Mouse (Mus musculus) adrenal gland, postnatal 10 days (tissue): ENCODE measurements at regions not wholly inside any gene's neighbourhood (a gene's known extent, or its start where the extent isn't known, plus 50 kb on each side); places are given as distances from the start of the nearest gene placed in this dataset.

Source experiments
- DNase-seq: peaks from one replicate; pipeline ENCODE4 v3.0.0; 2021; ENCODE audit warnings: mixed read lengths

DNA sequence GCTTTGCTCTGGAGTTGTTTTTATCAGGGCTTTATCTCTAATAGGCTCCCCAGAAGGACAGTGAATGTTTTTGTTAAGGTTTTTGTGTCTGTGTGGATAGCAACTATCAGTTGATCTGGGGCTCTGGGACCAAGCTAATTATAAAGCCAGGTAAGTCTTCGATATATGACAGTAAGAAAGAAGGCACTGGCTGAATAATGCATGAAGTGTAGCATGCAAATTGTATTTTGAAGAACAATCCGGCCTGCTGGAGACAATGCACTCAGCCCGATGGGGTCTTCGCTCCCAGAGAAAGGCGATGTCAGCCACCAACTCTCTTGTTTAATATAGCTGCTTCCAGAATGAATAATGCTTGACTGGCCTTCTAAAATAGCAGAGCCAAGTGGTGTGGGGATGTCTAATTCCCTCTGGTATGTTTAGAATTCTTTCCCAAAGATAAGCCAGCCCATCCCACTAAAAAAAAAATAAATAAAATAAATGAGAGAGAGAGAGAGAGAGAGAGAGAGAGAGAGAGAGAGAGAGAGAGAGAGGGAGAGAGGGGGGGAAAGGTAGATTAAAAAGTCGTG lies 68.6 kb downstream of the Dad1 start:
- no peak for DNase-seq

DNA sequence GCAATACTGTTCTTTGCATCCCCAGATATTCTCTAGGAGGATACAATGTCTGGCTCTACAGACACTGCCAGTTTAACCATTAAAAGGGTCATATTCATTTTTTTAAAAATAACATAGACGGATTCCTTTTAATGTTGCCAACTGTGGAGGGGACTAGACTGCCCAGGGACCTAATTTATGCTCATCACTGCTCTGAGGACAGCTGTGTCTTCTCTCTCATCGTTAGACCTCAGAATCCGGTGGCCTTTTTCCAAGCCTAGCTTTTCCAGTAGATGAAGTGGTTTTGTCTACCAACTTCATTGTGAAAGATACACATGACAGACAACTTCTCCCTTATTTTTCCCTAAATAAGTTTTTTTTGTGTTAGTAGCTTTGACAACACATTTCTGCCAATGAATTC lies 70.0 kb downstream of the Dad1 start:
- no peak for DNase-seq

DNA sequence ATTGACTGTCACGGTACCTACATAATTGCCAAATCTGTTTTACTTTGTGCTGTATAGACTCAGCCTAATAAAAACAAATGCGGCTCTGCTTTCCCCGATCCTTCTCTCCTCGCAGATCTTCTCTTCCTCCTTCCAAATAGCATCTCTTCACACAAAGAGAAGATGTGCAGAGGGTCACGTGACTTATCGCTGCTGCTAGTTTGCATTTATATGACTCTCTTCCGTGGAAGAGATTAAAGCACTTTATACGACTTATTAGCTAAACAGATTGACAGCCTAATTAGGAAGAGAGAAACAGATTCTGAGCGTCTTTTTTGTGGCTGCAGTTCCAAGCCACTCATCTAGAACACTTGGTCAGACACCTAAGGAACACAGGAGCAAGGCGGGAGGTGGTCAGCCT lies 71.1 kb downstream of the Dad1 start:
- no peak for DNase-seq

DNA sequence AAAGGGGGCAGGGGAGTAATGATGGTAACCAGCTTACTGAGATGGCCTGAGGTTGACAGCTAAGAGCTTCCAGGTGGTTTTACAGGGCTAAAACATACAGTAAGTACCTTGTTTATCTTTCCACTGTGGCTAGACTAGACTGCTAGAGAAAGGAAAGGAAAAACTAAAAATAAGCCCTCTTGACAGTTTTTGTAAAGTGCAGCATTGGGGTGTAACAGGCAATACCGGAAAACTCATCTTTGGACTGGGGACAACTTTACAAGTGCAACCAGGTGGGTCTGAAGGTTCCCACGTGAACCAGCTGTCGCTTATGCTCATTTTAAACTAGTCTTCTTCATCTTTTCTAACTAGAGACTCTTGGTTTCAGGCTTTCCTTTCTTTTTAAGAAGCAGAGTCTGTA lies 72.6 kb downstream of the Dad1 start:
- DNase-seq, result no peak

DNA sequence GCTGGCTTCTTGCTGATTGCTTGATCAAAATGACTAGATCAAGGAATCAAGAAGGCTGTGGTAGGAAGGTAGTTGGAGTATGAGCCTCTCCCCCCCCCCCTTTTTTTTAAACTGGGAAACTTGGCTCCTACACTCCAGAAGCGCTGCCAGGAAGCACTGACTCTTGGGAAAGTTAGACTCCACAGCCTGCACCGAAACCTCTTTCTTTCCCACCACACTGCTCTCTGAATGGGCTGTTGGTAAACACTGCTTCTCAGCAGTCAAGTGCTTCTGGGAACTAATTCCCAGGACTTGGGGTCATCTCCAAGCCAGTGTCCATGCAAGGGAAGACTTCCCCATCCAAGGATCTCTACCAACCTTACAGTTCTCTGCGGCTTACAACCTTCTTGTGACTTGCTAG lies 73.2 kb downstream of the Dad1 start:
- DNase-seq, result no peak

DNA sequence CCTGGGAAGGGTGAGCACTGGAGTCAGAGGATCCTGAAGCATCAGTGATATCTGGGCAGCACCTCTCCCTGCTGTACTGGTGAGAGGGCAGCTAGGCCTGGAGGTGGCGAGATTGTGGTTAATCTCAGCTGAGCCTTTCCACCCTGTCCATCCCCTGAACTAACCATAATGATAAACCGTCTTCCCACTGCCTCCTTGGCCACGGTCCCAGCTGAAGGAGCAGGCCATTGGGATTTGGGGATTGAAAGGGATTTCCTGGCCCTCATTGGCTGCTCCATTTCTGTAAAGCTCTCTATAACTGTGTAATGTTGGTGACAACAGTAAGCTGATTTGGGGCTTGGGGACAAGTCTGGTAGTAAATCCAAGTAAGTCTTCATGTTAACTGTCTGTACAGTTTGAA lies 73.6 kb downstream of the Dad1 start:
- no peak for DNase-seq

DNA sequence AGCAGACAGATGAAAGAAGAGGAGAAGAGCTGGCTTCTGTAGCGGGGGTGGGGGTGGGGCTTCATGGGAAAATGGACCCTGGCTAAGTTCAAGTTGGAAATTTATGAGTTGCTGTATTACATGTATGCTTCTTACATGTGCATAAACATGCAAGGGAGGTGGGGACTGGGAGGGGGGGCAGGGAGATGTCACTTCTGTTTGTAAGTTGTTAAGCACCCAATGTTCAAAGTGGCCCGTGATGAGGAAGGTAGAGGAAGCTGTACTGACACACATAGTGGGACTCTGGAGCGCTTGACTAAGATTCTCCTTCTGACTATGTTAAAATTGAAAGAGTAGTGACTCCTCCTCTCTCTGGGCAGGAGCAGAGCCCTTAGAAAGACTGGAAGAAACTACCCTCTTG lies 75.0 kb downstream of the Dad1 start:
- no peak for DNase-seq

DNA sequence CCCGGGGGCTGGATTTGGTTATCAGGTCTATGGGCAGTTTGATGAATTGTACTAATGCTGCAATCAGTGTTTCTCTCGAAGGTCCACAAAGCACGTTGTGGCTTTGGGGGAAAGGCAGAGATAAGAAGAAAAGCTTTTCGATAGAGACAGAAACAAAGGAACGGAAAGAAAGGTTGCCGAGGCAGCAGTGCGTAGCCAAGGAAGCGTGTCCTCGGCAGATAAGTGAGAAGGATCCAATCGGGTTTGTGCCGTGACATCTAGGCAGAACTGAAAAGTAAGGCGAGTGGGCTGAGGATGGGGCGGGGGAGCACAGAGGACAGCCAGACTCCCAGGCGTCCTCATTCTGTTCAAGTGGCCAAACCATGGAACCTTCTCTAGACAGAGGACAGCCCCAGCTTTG lies 77.4 kb downstream of the Dad1 start:
- DNase-seq, result no peak

DNA sequence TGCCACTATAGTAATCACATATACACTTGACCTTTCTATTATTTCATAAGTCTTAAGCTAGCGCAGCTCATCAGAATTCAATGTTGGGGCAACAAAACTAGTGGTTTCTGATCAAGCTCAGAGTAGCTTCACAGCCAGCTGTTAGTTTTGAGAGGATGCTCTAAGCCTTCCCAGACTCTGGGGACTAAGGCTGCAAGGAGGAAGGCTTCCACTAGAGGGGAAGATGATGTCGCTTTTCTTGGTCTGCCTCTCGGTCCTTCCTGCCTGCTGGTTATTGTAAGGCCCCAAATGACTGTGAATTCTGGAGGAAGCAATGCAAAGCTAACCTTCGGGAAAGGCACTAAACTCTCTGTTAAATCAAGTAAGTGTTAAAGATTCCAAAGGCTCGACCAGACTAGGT lies 78.4 kb downstream of the Dad1 start:
- DNase-seq, result no peak

DNA sequence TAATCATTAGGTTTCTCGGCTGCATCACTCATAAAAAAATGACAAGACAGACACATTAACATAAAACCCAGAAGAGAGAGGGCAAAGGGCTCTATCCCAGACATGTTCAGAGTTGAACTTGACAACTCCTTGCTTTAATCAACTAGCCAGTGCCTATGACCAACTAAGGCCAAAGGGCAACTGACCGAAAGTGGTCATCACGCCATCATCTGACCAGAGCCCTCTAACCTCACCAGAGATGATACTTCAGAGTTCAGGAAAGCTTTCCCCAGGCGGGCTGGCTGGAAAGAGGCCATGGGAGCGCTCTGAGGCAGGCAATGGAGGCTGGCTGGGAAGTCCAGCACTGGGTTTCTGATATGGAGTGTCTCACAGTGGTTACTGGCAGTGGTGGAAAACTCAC lies 80.6 kb downstream of the Dad1 start:
- no peak for DNase-seq

DNA sequence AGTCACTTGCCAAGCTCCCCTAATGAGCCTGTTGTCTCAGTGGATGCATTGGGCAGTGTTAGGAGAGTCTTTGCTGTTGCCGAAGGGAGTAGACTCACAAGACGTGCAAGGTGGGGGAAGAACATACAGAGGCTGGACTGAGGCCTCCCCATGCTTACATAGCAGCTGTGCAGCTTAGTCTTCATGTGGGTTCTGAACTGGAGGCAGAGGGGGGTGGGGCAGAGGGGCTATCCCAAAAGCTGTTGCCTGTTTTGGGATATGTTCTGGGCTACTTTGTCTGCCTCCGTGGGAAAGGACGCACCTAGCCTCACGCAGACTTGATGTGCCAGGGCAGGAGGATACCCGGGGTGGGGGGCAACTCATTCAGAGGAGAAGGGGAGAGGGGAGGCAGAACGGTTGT lies 84.7 kb downstream of the Dad1 start:
- no peak for DNase-seq

DNA sequence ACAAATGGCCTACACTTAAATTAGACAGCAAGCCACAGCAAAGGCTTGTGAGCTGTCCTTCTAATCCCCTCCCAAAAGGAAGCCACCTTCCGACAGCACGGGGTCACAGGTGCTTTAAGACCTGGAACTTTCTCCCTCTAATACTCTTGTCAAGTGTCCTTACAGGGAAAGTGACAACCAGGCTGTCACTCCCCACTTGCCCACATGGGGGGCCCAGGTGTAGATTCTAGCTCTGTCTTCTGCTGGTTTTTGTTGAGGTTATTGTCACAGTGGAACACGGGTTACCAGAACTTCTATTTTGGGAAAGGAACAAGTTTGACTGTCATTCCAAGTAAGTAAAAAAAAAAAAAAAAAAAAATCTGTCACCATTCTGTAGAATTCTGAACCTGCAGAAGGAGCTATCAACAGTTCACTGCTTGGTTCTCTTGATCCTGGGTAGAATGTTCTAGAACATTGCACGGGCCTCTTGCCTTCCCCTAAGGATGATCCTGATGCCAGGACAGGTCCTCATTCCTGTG lies 85.4 kb downstream of the Dad1 start:
- DNase-seq, result no peak

DNA sequence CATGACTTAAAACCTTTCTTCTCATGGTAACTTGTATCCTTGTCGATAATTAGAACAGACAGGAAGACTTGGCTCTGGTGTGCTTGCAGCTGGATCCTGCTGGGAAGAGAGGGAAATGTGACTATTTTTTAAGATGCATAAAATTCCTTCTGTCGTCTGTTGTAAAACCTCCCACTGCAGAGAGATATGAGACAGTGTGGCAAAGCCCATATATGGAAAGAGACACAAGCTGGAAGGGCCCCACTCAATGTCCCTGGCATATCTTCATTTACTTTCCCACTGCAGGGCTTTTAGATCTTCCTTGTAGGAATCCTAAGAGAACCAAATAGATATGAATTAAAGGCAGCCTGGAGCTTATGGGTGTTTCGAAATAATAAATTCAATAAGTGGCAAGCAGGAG lies 87.8 kb downstream of the Dad1 start:
- no peak for DNase-seq

DNA sequence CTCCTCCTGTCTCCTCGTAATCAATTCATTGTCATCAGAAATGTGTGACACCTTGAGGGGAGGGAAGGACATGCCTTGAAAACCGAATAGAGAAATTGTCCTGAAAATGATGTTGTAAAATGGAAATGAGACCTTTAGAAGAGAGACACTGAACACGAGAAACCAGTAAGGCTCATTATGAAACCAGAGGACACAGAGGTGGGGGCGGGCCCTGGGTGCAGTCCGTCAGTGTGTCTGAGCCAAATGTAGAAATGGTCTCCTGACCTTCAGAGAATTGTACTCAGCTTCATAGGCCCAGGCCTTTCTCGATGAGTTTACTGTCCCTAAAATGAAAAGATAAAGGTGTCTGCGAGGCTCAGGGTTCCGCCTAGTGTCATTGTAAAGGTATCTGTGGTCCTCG lies 89.0 kb downstream of the Dad1 start:
- DNase-seq, result peak; percentile 37

DNA sequence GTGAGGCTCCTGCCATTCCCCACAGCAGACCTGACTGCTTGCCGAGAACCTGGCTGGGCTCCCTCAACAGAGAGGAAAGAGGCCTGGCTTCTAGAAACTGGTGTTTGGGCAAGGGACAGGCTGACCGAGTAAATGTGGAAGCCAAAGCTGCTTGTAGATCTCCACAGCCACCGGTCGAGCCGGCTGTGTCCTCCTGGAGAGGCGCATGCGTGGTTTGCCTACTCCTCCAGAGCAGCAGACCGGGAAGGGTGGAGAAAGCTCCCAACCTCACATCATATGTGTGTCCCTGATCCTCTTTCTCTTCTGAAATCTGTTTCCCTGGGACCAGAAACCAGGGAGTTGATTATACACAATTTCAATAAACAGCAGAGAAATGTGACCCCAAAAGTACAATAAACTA lies 92.0 kb downstream of the Dad1 start:
- no peak for DNase-seq

DNA sequence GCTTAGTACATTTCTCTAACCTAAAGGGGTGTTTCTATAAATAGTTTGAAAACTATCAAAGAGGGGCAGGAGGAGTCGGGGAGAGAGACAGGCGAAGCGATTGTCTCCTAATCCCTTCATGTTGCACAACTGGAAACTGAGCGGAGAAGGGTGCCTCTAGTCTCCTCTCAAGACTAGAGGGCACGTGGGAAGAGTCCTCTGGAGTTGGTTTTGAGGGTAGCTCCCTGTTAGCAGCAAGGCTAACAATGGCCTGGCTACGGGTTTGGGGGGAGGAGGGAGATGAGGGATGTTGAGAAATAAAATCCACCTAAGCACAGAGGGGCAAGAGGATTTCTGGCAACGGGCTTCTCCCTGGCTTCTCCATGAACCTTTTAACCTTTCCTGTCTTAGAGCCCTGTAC lies 92.7 kb downstream of the Dad1 start:
- DNase-seq, result no peak

DNA sequence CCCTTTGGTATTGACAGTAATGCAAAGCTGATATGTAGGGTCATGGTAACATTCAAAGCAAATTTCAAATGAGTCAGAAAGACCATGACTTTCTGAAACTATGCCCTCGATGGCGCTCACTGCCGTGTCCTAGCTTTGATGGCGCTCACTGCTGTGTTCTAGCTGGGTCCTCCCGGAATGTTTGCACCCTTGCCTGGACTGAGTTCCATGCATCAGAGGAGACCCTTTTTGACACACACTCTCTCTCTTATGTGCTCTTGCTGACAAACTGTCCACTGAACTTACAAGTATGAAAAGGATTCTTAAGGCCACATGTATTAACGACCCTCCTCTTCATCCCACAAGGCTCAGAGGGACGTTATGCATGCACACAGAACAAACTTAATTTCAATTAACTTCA lies 94.1 kb downstream of the Dad1 start:
- DNase-seq, result no peak

DNA sequence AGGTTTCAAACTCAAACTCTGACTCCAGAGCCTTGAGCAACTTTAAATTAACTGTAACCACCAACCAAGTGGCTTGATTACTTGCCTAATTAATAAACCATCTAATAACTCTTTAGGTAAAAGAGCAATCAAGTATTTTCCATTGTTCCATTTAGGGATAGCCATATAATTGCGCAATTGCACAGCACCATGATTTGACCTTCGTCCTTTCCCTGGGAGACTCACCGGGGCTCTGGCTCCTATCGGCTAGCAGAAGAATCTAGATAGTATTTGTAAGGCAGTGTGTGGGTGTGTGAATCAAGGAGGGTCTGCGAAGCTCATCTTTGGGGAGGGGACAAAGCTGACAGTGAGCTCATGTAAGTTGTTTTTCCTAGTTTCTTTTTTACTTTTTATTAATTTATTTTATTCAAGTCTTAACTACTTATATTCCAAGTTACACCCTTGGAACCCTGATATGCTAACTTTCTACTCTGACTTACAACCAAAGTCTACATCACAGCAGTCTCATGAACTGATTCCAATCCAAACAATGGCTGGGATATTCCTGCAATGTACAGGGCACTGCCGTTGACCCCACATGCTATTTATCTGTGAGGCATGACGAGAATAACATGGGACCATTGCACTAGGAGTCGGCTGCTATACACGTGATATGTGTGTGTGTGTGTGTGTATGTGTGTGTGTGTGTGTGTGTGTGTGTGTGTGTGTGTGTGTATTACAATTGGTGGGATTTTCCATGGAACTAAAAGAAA lies 95.5 kb downstream of the Dad1 start:
- DNase-seq, result no peak

DNA sequence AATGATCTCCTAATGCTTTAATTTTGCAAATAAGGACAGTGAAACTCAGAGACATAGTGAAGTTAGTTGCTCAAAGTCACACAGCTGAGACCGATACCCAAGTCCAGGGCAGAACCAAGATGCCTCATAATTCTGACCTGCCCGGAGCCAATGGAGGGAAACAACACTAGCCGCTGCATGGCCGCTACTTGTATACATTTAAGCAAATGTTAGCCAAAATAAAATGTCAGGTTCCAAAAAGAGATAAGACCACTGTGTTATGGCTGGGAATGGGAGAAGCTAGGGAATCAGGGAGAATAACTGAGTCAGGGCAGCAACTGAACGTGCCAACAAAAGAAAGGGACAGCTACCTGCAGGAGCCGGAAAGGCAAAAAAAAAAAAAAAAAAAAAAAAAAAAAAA lies 97.4 kb downstream of the Dad1 start:
- DNase-seq, result no peak

DNA sequence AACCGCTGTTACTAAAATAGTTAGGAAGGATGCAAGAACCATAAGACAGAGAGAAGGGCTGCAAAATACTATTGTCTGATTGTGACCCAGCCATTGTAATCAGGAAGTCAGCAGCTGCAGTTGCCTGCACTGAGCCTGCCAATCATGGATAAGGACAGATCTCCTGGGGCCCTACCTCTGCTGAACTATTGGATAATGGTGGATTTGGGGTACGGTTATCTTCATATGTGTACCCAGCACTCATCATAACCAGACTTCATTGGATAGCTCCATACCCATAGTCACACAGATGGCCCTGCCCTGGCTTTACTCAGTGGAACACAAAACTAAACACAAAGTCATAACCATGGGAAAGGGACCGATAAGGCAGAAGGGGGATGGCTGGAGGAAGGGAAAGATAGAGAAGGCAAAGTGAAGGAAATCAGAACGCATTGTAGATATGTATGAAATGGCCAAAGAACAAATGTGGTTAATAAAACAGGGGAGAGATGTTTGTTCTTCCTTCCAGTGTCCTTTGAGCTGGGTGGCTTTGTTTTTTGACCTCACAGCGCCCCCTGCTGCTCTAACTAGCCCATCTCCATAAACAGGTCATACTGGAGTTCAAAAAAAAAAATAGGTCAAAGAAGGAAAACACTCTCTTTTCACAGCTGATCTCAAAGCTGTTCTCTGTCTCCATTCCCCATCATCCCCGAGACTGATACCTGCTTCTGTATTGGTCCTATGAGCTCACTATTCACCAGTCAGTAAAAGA lies 101.2 kb downstream of the Dad1 start:
- peak; percentile 87 for DNase-seq

DNA sequence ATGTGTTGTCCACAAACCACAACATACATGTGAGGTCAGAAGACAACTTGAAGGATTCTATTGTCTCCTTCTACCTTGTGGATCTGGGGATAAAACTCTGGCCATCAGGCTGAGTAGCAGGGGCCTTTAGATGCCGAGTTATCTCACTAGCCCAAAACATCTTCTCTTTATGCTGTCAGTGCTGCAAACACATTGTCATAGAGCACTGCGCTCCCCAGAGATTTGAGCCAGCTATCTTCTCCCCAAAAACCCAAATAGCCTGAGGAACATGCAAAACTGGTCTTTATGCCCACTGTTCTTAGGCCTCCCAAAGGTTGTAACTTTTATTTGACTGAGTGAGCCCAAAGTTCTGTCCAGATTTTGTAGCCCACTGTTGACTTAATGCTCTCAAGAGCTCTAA lies 102.0 kb downstream of the Dad1 start:
- DNase-seq, result no peak

DNA sequence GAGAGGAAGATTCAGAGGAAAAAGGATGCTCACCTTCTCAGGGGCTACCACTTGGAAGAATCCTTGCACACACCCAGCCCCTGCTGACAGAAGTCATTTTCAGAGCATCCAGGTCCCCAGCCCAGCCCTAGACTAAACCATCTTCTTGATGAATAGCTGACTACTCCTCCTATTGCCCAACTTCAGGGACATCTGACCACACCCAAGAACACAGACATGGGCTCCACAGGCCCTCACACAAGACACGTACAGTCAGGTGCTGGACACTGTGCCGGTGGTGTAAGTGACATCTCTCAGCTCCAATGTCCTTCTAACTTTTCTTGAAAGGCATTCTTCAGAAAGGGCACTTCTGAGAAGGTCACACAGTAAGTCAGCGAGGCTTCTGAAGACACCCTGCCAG lies 102.6 kb downstream of the Dad1 start:
- DNase-seq, result no peak

DNA sequence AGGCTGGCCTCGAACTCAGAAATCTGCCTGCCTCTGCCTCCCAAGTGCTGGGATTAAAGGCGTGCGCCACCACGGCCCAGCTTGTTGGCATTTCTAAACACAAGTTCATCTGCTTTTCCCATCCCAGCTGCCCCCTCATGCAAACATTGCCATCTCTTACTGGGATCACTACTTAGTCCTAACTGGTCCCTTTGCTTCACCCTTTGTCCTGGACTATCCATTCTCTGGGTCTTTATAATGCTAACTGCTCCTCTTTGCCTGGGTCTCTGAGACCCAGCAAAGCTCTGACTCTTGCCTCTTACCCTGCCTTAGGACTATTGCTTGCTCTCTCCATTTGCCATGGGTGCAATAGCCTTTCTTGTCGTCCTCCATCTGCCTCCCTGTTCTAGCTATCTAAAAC lies 103.7 kb downstream of the Dad1 start:
- DNase-seq, result no peak

DNA sequence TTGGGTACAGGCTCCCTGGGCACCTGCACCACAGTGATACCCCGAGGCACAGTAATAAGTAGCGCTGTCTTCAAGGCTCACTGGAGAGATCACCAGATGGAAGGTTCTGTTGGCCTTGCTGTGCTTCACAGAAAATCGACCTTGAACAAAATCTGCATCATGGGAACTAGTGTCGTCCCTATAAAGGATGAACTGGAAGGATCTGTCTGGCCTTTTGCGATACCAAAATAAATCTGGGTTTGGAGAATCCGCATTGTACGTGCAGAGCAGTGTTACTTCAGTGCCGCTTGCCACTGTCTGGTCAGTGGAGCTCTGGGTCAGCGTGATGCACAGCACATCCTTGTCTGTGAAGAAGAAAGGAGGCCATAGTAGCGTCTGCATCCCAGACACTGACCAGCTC lies 105.3 kb downstream of the Dad1 start:
- DNase-seq, result no peak
